Mouse (Mus musculus) thymus, postnatal 25 days (tissue): ENCODE results near the gene Taf8.
A peak's percentile ranks its signal among the peaks of the same experiment; 100 is the strongest.

Experiments
- DNase-seq: peaks from one replicate; pipeline ENCODE4 v3.0.0; 2022

Taf8 gene

GRCm38 (mm10) chr17:47501946-47502706, at the start of gene Taf8:
Gene Taf8 (minus strand): TSS chr17:47502292.
- peak; percentile 93 for DNase-seq

GRCm38 (mm10) chr17:47551049-47551448, 49.0 kb upstream of the Taf8 start:
- DNase-seq, result no peak

GRCm38 (mm10) chr17:47545861-47546331, 43.8 kb upstream of the Taf8 start:
- no peak for DNase-seq

GRCm38 (mm10) chr17:47545154-47545553, 43.1 kb upstream of the Taf8 start:
- DNase-seq, result no peak

DNA sequence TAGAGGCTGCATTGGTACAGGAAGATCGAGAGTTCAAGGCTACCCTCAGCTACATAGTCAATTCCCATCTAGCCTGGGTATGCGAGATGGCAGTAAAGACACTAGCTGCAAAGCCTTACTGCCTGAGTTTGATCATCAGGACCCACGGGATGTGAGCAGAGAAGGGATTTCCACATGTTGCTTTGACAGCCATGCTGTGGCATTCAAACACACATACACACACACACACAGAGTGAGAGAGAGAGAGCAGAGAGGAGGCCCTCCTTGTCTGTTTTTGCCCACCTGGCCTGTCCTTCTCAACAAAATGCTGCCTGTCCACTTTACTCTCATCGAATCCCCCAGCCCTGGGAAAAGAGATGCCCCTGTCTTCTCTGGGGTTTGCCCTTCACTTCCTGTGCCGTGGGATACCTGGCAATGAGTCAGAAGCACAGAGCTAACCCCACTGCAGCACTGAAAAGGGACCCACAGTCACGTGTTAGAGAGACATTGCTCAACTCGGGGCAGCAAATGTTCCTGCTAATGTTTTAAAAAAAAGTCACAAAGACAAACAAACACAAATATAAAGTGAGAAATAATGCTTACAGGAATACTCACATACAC, 41.1 kb upstream of the Taf8 start:
- DNase-seq, result peak; percentile 68

DNA sequence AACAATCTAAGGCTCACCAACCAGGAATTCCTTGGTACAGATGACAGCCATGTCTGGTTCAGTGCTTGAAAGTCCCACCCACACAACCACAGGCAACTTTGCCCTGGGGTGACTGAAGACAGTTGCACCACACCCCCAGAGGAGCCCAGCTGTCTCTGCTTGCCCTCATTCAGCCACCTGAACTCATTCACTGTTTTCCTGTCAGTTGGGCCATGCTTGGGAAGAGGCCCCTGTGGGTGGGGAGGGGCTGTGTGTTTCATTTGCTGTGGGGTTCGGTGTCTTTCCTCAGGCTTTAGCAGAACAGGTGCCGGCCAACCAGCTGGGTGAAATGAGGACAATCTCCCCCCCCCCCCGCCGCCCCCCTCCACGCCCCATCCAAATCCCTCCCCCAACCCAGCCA, 40.0 kb upstream of the Taf8 start:
- DNase-seq, result peak; percentile 89

DNA sequence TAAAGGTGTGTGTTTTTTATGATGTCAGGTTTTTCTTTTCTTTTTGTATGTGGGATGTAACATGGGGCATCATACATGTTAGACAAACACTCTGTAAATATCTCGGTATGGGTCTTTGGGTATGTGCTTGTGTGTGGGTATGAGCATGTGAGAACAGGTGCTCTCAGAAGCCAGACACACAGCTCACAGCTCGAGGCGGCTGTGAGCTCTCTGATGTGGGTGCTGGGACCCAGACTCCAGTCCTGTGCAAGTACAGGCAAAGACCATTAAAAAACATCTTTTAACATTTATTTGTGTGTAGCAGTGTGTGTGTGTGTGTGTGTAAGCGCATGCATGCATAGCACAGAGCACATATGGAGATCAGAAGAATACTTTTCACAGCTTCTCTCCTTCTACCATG, 37.0 kb upstream of the Taf8 start:
- no peak for DNase-seq

- no peak for DNase-seq
These were observed 36.0 kb upstream of the Taf8 start for GRCm38 (mm10) chr17:47538049-47538448.

- peak; percentile 78 for DNase-seq
These were observed 33.7 kb upstream of the Taf8 start for GRCm38 (mm10) chr17:47535812-47536236.

DNA sequence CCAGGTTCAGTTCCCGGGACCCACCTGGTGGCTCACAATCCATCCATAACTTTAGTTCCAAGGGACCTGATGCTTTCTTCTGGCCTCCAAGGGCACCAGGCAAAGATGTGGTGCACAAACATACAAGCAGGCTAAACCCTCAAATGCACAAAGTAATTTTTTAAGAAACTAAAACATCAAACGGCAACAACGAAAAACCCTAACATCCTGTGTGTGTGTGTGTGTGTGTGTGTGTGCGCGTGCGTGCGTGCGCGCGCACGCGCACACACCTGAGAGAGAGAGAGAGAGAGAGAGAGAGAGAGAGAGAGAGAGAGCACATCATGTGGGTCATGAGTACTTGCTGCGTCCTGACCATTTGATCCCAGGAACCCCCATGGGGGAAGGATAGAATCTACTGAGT, 31.6 kb upstream of the Taf8 start:
- DNase-seq, result peak; percentile 48

DNA sequence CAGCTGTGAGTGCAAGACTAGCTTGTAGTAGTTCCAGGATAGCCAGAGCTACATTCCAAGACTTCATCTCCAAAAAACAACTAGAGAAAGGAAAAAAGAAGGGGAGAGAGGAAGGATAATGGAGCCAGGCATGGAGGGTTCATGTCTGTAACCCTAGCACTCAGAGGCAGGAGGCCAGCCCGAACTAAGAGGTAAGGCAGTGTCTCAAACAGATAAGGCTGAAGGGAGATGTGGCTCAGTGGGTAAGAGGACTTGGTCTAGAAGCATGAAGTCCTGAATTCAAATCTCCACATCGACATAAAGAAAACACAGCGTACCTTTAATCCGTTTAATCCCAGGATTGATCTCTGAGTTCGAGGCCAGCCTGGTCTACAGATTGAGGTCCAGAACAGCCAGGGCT, 30.3 kb upstream of the Taf8 start:
- DNase-seq, result peak; percentile 28

DNA sequence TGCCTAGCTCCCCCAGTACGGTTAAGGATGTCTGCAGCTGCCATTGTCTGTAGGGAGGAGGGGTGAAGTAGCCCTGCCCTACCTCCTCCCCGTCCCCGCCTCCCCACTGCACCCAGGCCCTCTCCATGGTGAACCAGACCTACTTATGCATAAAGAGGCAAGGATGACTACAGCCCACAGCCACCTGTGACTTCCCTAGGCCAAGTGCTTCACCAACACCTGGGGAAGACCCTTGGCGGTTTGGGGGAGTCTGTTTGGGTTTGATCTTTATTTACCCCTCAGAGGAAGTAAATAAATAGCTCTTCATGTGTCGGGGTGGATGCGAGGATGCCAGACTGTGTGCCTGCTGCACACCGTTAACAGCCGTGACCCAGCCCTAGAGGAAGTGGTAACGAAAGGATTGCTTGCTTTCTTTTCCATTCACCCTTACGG, 29.3 kb upstream of the Taf8 start:
- peak; percentile 85 for DNase-seq

DNA sequence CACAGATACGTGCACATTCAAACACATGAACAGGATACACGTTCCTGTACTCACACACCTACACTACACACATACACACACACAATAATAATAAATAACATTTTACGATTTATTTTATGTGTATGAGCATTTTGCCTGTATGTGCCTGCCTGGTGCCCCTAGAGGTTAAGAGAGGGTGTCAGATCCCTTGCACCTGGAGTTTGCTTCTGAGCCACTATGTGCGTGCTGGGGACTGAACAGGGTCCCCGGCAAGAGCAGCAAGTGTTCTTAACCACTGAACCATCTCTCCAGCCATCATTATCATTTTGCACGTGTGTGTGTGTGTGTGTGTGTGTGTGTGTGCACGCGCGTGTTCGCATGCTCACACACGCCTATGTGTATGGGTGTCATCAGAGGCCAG, 27.5 kb upstream of the Taf8 start:
- DNase-seq, result peak; percentile 63

DNA sequence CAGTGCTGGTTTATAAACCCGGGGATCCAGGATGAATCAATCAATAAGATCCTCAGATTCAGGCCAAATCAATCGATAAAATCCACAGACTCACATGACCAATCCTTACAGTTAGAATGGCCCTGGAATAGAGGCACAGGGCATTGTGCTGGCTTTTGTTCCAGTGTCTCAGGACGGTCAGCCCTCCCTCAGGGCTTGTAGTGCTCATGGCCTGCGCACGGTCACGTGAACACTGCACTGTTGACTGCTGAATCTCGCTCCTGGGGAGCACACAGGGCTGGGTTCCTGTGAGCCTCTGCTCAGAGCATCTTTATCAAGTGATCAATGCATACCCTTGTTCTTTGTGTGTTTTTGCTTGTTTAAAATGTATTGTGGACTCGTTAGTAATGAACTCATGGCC, 26.8 kb upstream of the Taf8 start:
- peak; percentile 45 for DNase-seq

DNA sequence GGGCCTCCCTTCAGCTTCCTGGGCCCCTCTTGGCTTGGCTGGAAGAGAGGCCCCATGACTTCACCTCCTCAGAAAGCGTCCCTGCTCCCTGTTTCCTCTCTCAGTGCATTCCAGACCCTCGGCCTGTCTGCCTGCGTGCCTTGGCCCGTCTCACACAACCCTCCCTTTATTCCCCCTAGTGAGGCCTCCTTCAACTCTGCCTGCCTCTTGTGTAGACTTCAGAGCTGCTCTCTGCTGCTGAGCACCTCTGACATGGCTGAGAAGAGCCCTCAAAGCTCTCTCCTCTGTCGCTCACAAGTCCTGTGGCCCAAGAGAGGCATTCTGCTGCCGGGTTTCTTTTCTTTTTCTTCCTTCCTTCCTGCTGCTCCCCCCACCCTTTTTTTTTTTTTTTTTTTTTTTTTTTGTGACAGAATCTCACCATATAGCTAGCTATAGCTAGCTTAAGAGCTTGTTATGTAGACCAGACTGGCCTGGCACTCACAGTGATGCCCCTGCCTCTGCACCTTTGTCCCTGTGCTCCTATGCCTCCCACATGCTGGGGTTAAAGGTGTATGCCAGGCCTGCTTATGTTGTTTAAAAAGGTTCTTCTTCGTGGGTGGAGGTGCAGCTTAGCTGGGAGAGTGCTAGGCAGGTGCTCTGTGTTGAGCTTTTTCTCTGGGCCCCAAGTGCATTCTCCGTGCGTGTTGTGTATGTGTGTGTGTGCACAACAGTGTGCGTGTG, 25.6 kb upstream of the Taf8 start:
- DNase-seq, result peak; percentile 72

- DNase-seq, result peak; percentile 54
These were observed 24.9 kb upstream of the Taf8 start for GRCm38 (mm10) chr17:47526856-47527520.

DNA sequence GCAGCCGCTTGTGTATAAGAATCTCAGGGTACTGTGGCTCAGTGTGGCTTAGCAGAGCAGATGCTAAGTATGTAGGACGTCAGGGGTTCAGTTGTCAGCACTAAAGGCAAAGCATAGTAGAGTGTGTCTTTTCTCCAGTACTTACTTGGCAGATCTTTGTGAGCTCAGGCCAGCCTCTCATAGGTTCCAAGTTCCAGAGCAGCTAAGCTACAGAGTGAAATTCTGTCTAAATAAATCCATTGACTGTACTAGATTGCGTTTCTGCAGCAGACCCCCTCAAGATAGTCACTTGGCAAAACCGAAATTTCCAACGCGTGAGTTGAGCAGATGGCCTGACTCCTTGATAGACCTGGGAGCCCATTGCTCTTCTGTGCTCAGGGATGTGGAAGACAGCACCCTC, 22.9 kb upstream of the Taf8 start:
- DNase-seq, result no peak

GRCm38 (mm10) chr17:47524055-47524454, 22.0 kb upstream of the Taf8 start:
- DNase-seq, result no peak

- DNase-seq, result peak; percentile 67
These were observed 21.2 kb upstream of the Taf8 start for GRCm38 (mm10) chr17:47523211-47523682.

- DNase-seq, result peak; percentile 55
These were observed 20.4 kb upstream of the Taf8 start for GRCm38 (mm10) chr17:47522536-47522935.

GRCm38 (mm10) chr17:47521551-47522258, 19.6 kb upstream of the Taf8 start:
- DNase-seq, result peak; percentile 90

DNA sequence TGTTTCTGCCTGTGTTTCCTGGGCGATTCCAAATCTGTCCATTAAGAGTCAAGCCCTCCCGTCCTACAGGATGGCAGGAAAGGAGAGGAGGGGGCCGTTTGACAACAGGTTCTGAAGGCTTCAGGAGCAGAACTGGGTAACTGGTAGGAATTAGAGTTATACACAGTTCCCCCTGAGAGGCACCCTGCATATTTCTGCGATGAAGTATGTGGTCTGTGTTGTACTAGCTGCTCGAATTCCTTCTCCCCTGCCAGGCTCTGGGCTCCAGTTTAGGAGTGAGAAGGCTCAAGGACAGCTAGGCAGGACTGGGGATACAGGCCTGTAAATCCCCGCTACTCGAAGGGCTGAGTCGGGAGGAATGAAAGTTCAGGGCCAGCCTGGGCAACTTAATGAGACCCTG, 16.1 kb upstream of the Taf8 start:
- peak; percentile 13 for DNase-seq
